Mouse (Mus musculus): ENCODE results near the gene Ick. TPM values are rescaled to one million over a fixed set of nuclear protein-coding genes. Genes with fewer than 3 reads are reported as not detected.
"Not testable (repeated sequence)": the region's sequence is repeated elsewhere in the genome, so short reads cannot be mapped to it uniquely, and the experiment has no call there.

Ick gene
- polyA plus RNA-seq, 1 experiment from 2014 or later = 39.8 TPM

- WGBS = 94% methylated on average over 7 of the region's 7 CpGs
Observed at GRCm38 (mm10) chr9:78122939-78123712, 14.1 kb downstream of the Ick start.

GRCm38 (mm10) chr9:78124297-78124696 lies 15.3 kb downstream of the Ick start:
- Histone ChIP-seq H3K27ac (replicated peaks) (no peak overlapping the region), H3K4me2 (replicated peaks) (no peak overlapping the region), H3K4me1 (peaks cover 19% of the 10 kb centered on the region), H3K27me3 (no peaks in the 10 kb centered on the region), H3K36me3 (peaks cover under 1% of the 10 kb centered on the region; the same call in 1 of the 2 replicates), H3K9me3 (no peaks in the 10 kb centered on the region), H3K9ac (replicated peaks) (no peak overlapping the region), H3K4me3 (no peak overlapping the region)
- no peak for ATAC-seq (replicated peaks)
- WGBS = 76% methylated on average over 6 of the region's 6 CpGs

More at GRCm38 (mm10) chr9:78122939-78123712, 14.1 kb downstream of the Ick start:
- no peaks in the 10 kb centered on the region for H3K27me3 ChIP-seq
- no peaks in the 10 kb centered on the region for H3K9me3 ChIP-seq
- peaks cover 3% of the 10 kb centered on the region; the same call in 1 of the 2 replicates for H3K36me3 ChIP-seq
- ATAC-seq (replicated peaks) = no peak
- H3K4me2 ChIP-seq (replicated peaks) = no peak overlapping the region
- H3K4me3 ChIP-seq = no peak overlapping the region
- H3K9ac ChIP-seq (replicated peaks) = no peak overlapping the region
- H3K27ac ChIP-seq (replicated peaks) = no peak overlapping the region
- peaks cover 19% of the 10 kb centered on the region for H3K4me1 ChIP-seq

GRCm38 (mm10) chr9:78126007-78126406 lies 17.0 kb downstream of the Ick start:
- H3K4me1 ChIP-seq = peaks cover 19% of the 10 kb centered on the region
- no peak overlapping the region for H3K4me2 ChIP-seq (replicated peaks)
- 59% methylated on average over 6 of the region's 6 CpGs for WGBS
- ATAC-seq (replicated peaks) = no peak; the same call in 1 of the 2 replicates
- 0 out of 2 replicates have a peak overlapping the region, but pooled peaks have one; percentile 3 for H3K9ac ChIP-seq (replicated peaks)
- no peaks in the 10 kb centered on the region; the same call in 1 of the 2 replicates for H3K36me3 ChIP-seq
- H3K27ac ChIP-seq (replicated peaks) = 0 out of 2 replicates have a peak overlapping the region, but pooled peaks have one; percentile 9
- H3K9me3 ChIP-seq = no peaks in the 10 kb centered on the region
- no peak overlapping the region for H3K4me3 ChIP-seq
- no peaks in the 10 kb centered on the region for H3K27me3 ChIP-seq

GRCm38 (mm10) chr9:78126643-78127042 lies 17.7 kb downstream of the Ick start:
- WGBS = 24% methylated on average over 10 of the region's 10 CpGs
- no peak overlapping the region for H3K9ac ChIP-seq (replicated peaks)

GRCm38 (mm10) chr9:78135658-78136057 lies 26.7 kb downstream of the Ick start:
- no peaks in the 10 kb centered on the region for H3K27me3 ChIP-seq
- 40% methylated on average over 7 of the region's 7 CpGs for WGBS
- no peak overlapping the region for H3K4me3 ChIP-seq
- H3K27ac ChIP-seq (replicated peaks) = no peak overlapping the region
- no peaks in the 10 kb centered on the region for H3K4me1 ChIP-seq
- H3K9me3 ChIP-seq = no peaks in the 10 kb centered on the region
- H3K9ac ChIP-seq (replicated peaks) = no peak overlapping the region
- no peak overlapping the region for H3K4me2 ChIP-seq (replicated peaks)
- peaks cover 50% of the 10 kb centered on the region for H3K36me3 ChIP-seq
- no peak for ATAC-seq (replicated peaks)

More at GRCm38 (mm10) chr9:78126643-78127042, 17.7 kb downstream of the Ick start:
- Histone ChIP-seq H3K36me3 (peaks cover 5% of the 10 kb centered on the region; the same call in 1 of the 2 replicates), H3K27ac (replicated peaks) (no peak overlapping the region), H3K27me3 (no peaks in the 10 kb centered on the region), H3K9me3 (no peaks in the 10 kb centered on the region), H3K4me3 (no peak overlapping the region), H3K4me1 (peaks cover 19% of the 10 kb centered on the region), H3K4me2 (replicated peaks) (no peak overlapping the region)
- no peak for ATAC-seq (replicated peaks)

GRCm38 (mm10) chr9:78138044-78138676 lies 29.2 kb downstream of the Ick start:
- Histone ChIP-seq H3K27ac (replicated peaks) (no peak overlapping the region), H3K36me3 (peaks cover 50% of the 10 kb centered on the region)

GRCm38 (mm10) chr9:78139463-78139862 lies 30.5 kb downstream of the Ick start:
- WGBS = 92% methylated on average over 4 of the region's 4 CpGs
- Histone ChIP-seq H3K4me2 (replicated peaks) (no peak overlapping the region), H3K4me1 (no peaks in the 10 kb centered on the region), H3K9ac (replicated peaks) (no peak overlapping the region), H3K4me3 (no peak overlapping the region), H3K27me3 (no peaks in the 10 kb centered on the region), H3K27ac (replicated peaks) (no peak overlapping the region), H3K9me3 (0 out of 2 replicates have a peak, but pooled peaks cover 4% of the 10 kb centered on the region), H3K36me3 (peaks cover 51% of the 10 kb centered on the region)
- no peak for ATAC-seq (replicated peaks)

More at GRCm38 (mm10) chr9:78138044-78138676, 29.2 kb downstream of the Ick start:
- Histone ChIP-seq H3K9me3 (0 out of 2 replicates have a peak, but pooled peaks cover 4% of the 10 kb centered on the region), H3K4me1 (no peaks in the 10 kb centered on the region), H3K4me3 (no peak overlapping the region), H3K27me3 (no peaks in the 10 kb centered on the region), H3K4me2 (replicated peaks) (no peak overlapping the region), H3K9ac (replicated peaks) (no peak overlapping the region)
- ATAC-seq (replicated peaks) = no peak
- 96% methylated on average over 9 of the region's 9 CpGs for WGBS

- ATAC-seq (replicated peaks) = no peak; the same call in 1 of the 2 replicates
- Histone ChIP-seq H3K4me3 (no peak overlapping the region), H3K4me2 (replicated peaks) (no peak overlapping the region), H3K27me3 (no peaks in the 10 kb centered on the region), H3K4me1 (no peaks in the 10 kb centered on the region), H3K9ac (replicated peaks) (no peak overlapping the region), H3K27ac (replicated peaks) (no peak overlapping the region), H3K36me3 (peaks cover 46% of the 10 kb centered on the region), H3K9me3 (0 out of 2 replicates have a peak, but pooled peaks cover 4% of the 10 kb centered on the region)
- 58% methylated on average over 4 of the region's 4 CpGs for WGBS
Observed at GRCm38 (mm10) chr9:78146099-78146498, 37.1 kb downstream of the Ick start.

- H3K4me2 ChIP-seq (replicated peaks) = no peak overlapping the region
- 0 out of 2 replicates have a peak, but pooled peaks cover 4% of the 10 kb centered on the region for H3K9me3 ChIP-seq
- H3K9ac ChIP-seq (replicated peaks) = no peak overlapping the region
- no peaks in the 10 kb centered on the region for H3K27me3 ChIP-seq
- H3K27ac ChIP-seq (replicated peaks) = no peak overlapping the region
- H3K36me3 ChIP-seq = peaks cover 46% of the 10 kb centered on the region
- 80% methylated on average over 6 of the region's 6 CpGs for WGBS
- no peaks in the 10 kb centered on the region for H3K4me1 ChIP-seq
- no peak overlapping the region for H3K4me3 ChIP-seq
- ATAC-seq (replicated peaks) = no peak
Observed at GRCm38 (mm10) chr9:78146627-78147026, 37.6 kb downstream of the Ick start.

GRCm38 (mm10) chr9:78148149-78148548 lies 39.2 kb downstream of the Ick start:
- Histone ChIP-seq H3K36me3 (peaks cover 41% of the 10 kb centered on the region), H3K27ac (replicated peaks) (no peak overlapping the region), H3K27me3 (no peaks in the 10 kb centered on the region), H3K4me1 (no peaks in the 10 kb centered on the region), H3K9ac (replicated peaks) (no peak overlapping the region), H3K4me3 (no peak overlapping the region), H3K4me2 (replicated peaks) (no peak overlapping the region), H3K9me3 (no peaks in the 10 kb centered on the region)
- ATAC-seq (replicated peaks) = no peak
- 91% methylated on average over 6 of the region's 6 CpGs for WGBS

- H3K27me3 ChIP-seq; H3K4me3 ChIP-seq; H3K4me1 ChIP-seq; H3K27ac ChIP-seq (replicated peaks); H3K4me2 ChIP-seq (replicated peaks); H3K9me3 ChIP-seq; H3K9ac ChIP-seq (replicated peaks); ATAC-seq (replicated peaks): not testable (repeated sequence)
- WGBS = 97% methylated on average over 2 of the region's 2 CpGs
- peaks cover 35% of the 10 kb centered on the region for H3K36me3 ChIP-seq
Observed at GRCm38 (mm10) chr9:78149770-78150169, 40.8 kb downstream of the Ick start.

Measured in forebrain, embryonic 15.5 days (tissue).